Mouse (Mus musculus): ENCODE results near the gene Tekt4.

Gene Tekt4

DNA sequence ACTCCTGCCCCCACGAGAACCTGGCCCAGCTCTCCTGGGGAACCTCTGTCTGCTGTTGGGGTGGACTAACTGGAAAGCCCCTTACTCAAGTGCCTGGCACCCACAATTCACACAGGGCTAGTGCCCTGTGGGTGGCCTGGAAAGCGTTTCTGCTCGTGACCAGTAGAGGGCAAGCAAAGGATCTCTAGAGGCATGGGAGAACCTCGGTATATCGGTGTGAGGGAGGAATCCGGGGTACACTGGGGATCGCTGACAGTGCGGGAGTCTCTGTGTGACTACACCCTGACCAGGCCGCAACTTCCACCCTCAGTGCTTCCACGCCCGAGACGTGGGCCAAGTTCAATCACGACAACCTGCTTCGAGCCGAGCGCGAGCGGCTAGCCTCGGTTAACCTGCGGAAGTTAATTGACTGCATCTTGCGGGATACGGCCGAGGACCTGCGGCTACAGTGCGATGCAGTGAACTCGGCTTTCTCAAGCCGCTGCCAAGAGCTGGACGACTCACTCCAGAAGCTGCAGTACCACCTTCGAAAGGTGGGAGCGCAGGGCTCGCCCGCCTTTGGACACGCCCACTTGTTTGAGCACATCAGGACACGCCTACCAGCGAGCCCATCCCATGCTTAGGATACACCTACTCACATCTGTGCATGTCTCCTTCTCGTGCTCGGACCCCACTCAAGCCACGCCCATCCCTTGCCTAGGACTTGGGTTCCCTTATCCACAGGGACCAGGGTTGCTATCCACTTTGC is 20.1 kb downstream of the Tekt4 start:
- DNase-seq (ENCODE audit: low read depth, low spot score), result peak; percentile 85

DNA sequence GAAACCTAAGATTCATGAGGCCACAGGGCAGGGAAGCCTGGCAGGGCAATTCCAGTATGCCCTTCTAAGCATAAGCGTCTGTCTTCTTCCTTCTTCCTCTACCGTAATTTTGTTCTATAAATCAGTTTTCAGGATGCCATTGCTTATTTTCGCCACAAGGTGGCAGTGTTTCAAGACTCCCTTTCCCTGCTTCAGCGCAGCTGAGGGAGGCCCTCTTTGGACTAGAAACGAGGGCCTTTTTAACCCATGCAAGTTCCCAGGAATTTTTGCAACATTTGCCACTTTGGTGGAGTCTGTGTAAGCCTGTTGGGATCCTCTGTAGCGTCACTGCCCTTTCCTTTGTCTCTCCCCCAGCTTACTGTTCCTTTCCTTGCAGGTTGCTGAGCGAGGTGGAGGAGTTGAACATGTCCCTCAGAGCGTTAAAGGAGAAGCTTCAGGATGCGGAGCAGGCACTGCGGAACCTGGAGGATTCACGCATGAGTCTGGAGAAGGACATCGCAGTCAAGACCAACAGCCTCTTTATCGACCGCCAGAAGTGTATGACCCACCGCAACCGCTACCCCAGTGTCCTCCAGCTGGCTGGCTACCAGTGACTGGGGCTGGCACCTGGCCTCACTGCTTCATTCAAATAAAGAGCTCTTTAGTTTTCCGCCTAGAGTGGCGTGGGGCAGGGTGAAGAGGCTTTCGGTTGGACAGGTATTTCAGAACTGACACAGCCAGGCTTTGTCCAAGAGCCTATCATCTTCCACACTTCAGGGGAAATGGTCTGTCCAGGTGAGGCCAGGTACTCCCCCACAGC is 21.7 kb downstream of the Tekt4 start:
- peak; percentile 70 for DNase-seq (ENCODE audit: low read depth, low spot score)

DNA sequence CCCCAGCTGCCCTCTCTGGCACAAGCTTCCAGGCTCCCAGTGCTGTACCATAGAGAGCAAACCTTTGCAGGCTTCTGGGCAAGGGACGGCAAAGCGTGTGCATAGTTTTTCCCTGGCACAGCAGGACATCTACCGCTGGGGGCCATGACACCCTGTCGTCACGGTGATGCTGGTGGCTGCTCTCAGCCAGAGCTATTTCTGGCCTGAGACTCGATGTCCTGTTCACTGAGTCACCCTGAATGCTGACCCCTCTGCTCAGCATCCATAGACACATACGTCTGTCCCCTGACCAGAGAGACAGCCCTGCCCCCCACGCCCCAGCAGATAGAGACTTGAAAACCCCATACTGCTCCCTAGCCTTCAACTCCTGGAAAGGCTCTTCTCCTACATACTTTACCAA is 25.7 kb downstream of the Tekt4 start:
- no peak for DNase-seq (ENCODE audit: low read depth, low spot score)

DNA sequence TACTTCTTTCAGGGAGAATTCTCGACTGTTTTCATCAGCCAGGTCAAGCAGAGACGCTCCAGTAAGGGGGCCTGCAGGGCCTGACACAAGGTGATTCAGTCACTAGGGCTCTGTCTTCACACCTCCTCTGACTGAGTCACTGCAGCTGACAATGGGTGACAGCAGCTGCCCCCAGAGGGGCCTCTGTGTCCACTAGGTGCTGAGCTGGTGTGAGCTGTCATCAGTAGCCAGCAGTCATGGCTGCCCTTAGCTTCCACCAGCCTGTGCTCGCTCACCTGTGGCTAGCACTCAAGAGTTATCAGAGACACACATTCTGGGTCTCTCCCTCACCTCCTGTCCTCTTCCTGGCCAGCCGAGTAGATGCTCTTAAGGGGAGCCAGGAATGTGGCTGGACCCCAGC is 26.4 kb downstream of the Tekt4 start:
- no peak for DNase-seq (ENCODE audit: low read depth, low spot score)

DNA sequence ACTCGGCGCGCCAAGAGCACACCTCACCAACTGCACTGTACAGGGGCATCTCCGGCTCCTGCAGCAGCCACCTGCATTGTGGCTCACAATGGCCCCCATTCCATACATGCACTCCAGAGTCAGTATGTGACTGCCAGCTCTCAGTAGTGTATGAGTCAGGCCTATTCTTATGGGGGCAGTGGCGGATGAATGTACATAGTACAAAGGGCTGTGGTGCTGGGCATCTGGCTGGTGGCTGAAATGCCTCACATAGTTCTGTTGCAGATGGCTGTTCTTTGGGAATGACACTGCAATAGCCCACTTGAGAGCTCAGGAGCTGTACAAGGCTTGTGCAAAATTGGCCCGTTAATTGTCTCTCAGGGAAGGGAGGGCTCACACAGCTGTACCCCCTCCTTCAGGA is 27.7 kb downstream of the Tekt4 start:
- DNase-seq (ENCODE audit: low read depth, low spot score), result no peak

DNA sequence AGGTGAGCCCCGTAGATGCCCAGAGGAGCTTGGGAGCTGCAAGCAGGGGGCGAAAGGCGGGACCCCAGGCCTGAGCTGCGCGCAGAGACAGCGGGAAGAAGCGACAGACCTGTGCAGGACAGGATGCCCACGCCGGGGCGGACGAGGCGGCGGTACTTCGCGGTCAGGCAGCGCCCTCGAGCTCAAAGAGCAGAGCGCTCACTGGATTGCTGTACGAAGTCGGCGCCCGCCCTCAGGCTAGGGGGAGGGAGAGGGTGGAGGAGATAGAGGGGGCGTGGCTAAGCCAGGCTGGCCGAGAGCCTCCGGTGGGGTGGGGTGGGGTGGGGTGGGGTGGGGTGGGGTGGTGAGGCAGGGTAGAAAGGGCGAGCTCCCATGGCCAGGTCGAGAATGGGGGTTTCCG is 42.6 kb downstream of the Tekt4 start, which contains the start of gene Sstr5:
Gene Sstr5, minus strand, starts transcription at position 276 of the 400 bp plus-strand sequence.
- no peak for DNase-seq (ENCODE audit: low read depth, low spot score)

DNA sequence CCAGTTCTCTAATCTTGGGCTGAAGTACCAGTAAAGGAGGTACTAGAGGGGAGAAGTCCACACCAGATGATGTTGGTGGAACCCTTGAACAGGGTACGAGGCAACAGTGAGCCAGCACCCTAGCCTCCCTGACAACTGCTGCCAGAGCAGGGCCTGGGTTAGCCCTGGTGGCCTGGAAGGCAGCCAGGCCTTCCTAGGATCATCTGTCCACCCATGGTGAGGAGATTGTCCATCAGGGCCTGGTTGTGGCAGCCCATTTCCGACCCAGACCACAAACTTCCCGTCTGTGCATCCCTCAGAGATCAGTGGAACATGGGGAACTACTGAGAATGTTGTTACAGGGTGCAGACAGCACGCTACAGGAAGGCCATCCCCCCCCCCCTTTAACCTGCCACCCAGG is 48.2 kb downstream of the Tekt4 start:
- DNase-seq (ENCODE audit: low read depth, low spot score), result no peak

DNA sequence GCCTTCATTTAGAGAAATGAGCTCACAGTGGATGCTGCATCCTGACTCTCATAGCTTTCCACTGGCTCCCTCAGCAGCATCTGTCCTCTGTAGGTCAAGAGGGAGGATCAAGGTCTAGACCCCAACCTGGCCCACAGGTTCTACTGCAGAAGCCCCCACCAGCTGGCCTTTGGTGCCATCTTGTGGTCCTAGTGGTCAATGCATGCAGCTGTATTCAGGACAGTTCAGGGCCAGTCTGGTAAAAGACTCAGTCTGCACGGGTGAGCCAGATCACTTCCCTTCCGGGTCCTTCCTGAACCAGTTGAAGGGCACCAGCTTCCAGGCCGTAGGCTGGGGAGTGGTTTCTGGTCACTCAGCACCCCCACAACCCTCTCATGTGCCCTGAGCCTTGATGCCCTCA is 53.4 kb downstream of the Tekt4 start:
- DNase-seq (ENCODE audit: low read depth, low spot score), result peak; percentile 32

DNA sequence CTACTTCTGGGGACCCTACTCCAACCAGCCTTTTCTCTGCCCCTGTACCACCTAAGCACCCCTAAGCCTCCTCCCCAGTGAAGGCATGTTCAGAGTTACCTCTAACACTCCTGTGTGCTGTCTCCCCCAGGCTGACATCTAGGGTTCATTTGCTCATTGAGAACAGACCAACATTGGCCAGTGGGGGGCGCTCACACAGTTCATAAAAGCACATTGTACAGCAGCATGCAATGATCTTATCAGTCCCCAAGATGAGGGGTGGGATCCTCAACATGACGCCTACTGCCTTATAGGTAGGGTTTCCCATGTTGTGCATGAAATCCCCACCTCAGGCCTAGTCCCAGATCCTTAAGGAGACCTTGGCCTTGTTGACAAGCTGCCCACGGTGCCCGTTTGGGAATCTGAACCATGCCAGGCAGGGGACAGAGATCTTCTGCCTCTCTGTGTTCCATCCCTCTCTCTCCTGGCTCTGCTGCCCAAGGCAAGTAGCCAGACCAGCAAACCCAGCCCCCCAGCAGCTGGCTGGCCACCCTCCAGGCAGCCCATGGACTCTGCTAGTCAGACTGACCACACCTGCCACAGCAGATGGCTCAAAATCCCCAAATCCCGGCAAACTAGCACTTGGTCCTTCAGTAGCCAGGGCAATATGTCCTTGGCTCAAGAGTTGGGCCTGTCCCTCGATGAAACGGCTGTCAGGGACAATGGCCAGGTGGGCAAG is 54.6 kb downstream of the Tekt4 start:
- DNase-seq (ENCODE audit: low read depth, low spot score), result peak; percentile 42

DNA sequence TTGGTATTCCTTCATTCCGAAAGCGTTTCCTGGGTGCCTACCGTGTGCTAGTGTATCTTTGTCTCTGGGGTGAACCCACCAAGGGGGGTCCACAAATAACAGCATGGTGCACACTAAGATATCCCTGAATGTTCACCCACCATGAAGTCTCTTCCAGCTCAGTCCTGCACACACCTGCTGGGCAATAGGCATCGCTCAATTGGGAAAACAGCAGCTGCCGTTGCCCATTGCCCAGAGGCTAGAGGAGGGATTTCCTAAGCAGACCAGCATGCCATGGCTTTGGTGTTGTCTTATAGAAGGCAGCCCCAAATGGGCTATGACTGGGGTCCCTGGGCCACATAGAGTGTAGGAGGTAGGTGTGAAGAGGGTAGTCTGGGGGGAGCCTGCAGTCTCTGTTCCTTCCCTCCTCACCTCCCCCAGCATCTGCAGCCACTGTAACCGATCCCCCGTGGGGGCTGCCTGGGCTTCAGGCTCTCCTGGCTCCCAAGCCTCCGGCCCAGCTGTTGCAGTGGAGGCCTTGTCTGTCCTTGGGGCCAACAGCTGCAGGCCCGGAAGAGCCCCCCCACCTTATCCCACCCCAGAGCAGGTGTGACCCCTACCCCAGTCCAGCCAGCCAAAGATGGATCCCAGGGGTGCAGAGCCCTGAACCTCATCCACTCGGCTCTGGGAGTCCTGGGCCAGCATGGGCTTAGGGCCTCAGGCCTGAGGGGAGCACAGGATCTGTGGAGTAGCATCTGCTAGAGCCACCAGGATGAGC is 55.8 kb downstream of the Tekt4 start:
- DNase-seq (ENCODE audit: low read depth, low spot score), result no peak

DNA sequence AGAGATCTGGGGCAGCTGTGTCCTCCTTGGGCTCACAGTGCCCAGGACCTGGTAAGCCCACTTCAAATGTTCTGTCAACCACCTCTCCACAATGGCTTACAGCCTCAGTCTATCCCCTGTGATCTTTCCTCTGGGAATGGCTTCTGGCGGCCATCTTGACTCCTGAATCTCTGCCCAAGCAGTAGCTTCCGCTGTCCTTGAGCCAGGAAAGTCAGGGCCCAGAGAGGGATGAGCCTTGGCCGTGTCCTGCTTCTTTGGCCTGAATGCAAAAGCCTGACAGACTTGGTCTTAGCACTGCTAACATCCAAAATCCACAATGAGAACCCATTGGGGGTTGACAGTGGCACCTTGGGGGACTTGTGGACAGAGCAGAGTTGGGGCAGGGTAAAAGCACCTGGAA is 57.5 kb downstream of the Tekt4 start:
- no peak for DNase-seq (ENCODE audit: low read depth, low spot score)

DNA sequence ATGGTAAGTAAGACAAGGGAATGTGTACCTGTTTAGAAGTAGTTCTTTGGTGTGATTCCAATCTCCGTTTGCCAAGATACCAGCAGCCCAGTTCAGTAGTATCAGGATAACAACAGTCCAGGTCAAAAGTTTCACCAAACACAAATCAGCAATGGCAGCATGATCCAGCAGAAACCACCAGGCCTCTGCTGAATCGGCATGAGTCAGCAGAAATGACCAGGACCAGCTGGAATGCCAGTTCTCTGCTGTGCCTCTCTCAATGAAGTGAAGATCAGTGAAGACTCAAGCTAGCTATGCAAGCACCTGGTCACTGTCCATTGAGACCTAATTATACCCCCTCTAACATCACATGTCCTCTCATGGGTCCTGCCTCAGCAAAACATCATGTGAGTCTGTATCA is 59.6 kb downstream of the Tekt4 start:
- DNase-seq (ENCODE audit: low read depth, low spot score), result no peak

DNA sequence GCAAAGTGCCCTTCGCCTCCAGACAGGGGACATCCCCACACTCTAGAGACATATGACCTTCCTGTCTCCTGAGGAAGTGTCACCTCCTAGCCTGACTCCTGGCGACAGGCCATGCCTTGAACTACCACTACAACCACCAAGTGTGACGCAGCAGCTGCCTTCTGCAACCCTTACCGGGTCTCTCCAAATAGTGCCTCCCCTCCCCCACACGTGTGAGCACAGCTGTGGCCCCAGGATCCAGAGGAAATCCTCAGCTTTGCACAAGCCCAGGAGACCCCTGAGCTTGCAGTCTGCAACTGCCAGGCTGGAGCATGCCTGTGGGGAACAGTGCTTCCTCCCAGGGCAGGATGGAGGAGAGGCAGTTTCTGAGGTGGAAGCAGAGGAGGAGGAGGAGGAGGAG is 61.9 kb downstream of the Tekt4 start:
- no peak for DNase-seq (ENCODE audit: low read depth, low spot score)

DNA sequence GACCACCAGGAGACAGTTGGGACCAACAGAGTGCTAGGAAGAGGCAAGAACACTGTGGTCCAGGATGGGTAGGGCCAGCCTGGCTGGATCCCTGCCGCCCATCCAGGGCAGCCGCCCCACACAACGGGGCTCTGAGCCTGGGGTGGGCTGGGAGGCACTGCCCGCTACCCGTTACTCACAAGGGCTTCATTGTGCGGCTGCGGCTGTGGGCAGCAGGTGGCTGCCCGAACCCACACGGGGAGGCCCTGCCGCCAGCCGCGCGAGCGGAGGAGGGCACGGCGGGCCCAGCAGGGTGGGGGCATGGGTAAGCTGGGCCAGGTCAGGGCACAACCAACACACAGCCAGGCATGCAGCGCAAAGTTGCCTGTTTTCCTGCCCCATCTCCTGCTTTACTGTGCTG is 63.7 kb downstream of the Tekt4 start:
- no peak for DNase-seq (ENCODE audit: low read depth, low spot score)

DNA sequence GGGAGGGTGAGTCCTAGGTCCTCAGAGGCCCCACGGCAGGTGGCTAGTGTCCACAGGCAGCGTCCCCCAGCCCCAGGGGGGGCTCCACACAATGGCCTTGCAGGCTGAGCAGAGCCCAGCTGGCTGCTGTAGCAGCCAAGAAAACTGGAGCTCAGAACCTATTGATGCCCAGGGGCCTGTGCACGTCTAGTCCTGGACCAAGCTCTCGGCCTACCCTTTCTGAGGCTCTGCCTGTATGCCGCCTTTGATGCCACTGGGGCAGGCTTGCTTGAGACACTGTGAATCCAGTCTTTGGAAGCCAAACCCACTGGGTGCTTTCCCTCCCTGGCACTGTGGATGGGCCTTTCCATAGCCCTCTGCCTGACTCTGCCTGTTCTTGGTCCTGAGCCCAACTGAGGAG is 65.1 kb downstream of the Tekt4 start:
- no peak for DNase-seq (ENCODE audit: low read depth, low spot score)

DNA sequence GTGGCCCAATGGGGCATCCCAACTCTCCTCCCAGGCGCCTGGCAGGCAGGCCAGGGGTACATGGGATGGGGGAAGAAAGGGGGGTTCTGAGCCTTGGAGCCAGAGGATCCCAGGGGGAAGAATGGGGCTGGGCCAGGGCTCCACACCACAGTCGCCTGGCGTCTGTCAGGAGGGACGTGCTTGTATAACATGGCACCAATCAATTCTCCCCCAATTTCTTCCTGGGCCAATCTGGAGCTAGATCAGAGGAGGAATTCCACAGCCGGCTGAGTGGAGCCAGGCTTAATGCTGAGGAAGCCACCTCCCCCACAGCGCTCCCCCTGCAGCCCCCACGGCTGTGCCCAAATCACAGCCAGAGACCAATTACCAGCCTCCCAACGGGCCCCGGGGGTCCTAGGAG is 66.1 kb downstream of the Tekt4 start:
- no peak for DNase-seq (ENCODE audit: low read depth, low spot score)

DNA sequence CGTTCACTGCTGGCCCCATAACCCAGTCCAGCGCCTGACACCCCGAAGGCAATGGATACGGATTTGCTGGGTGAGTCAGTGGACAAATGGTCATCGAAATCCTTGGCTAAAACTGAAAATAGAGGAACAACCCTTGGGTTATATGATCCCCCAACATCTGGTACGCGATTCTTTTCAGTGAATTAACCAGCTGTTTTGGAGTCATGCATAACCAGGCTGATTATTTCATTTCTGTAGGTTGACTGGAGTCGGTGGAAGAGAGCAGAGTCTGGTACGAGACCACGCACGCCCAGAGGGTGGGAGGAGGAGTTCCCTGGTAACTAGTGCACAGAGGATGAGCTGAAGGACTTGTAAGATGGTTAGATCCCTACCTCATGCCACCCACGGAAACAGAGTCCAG is 67.7 kb downstream of the Tekt4 start:
- no peak for DNase-seq (ENCODE audit: low read depth, low spot score)
